Mouse (Mus musculus): ENCODE data around the gene Nrcam.

The Nrcam gene

GRCm38 (mm10) chr12:44437046-44437827, 108.6 kb downstream of the Nrcam start:
- no peak for DNase-seq (ENCODE audit: low spot score in 2 of 2)

GRCm38 (mm10) chr12:44438884-44439283, 110.2 kb downstream of the Nrcam start:
- no peak for DNase-seq (ENCODE audit: low spot score in 2 of 2)

- no peak for DNase-seq (ENCODE audit: low spot score in 2 of 2)
Measured at GRCm38 (mm10) chr12:44440230-44440629, 111.5 kb downstream of the Nrcam start.

GRCm38 (mm10) chr12:44450930-44451329, 122.2 kb downstream of the Nrcam start:
- DNase-seq (ENCODE audit: low spot score in 2 of 2), result no peak

- no peak for DNase-seq (ENCODE audit: low spot score in 2 of 2)
Measured at GRCm38 (mm10) chr12:44451742-44452141, 123.1 kb downstream of the Nrcam start.

- DNase-seq (ENCODE audit: low spot score in 2 of 2), result no peak
Measured at GRCm38 (mm10) chr12:44453791-44454190, 125.1 kb downstream of the Nrcam start.

- DNase-seq (ENCODE audit: low spot score in 2 of 2), result no peak
Measured at GRCm38 (mm10) chr12:44457961-44458360, 129.3 kb downstream of the Nrcam start.

GRCm38 (mm10) chr12:44462436-44462835, 133.8 kb downstream of the Nrcam start:
- DNase-seq (ENCODE audit: low spot score in 2 of 2), result no peak

GRCm38 (mm10) chr12:44462976-44463375, 134.3 kb downstream of the Nrcam start:
- DNase-seq (ENCODE audit: low spot score in 2 of 2), result no peak

GRCm38 (mm10) chr12:44471073-44471472, 142.4 kb downstream of the Nrcam start:
- no peak for DNase-seq (ENCODE audit: low spot score in 2 of 2)

- DNase-seq (ENCODE audit: low spot score in 2 of 2), result no peak
Measured at GRCm38 (mm10) chr12:44475355-44475754, 146.7 kb downstream of the Nrcam start.

GRCm38 (mm10) chr12:44479260-44480030, 150.8 kb downstream of the Nrcam start:
- no peak for DNase-seq (ENCODE audit: low spot score in 2 of 2)

- DNase-seq (ENCODE audit: low spot score in 2 of 2), result no peak
Measured at GRCm38 (mm10) chr12:44480031-44480419, 151.3 kb downstream of the Nrcam start.

- DNase-seq (ENCODE audit: low spot score in 2 of 2), result no peak
Measured at GRCm38 (mm10) chr12:44481415-44481814, 152.7 kb downstream of the Nrcam start.

- DNase-seq (ENCODE audit: low spot score in 2 of 2), result no peak
Measured at GRCm38 (mm10) chr12:44492759-44493479, 164.2 kb downstream of the Nrcam start.

GRCm38 (mm10) chr12:44497762-44498161, 169.1 kb downstream of the Nrcam start:
- no peak for DNase-seq (ENCODE audit: low spot score in 2 of 2)

GRCm38 (mm10) chr12:44498872-44499271, 170.2 kb downstream of the Nrcam start:
- no peak for DNase-seq (ENCODE audit: low spot score in 2 of 2)

- no peak for DNase-seq (ENCODE audit: low spot score in 2 of 2)
Measured at GRCm38 (mm10) chr12:44501807-44502487, 173.3 kb downstream of the Nrcam start.

- no peak for DNase-seq (ENCODE audit: low spot score in 2 of 2)
Measured at GRCm38 (mm10) chr12:44503737-44504136, 175.1 kb downstream of the Nrcam start.

- no peak for DNase-seq (ENCODE audit: low spot score in 2 of 2)
Measured at GRCm38 (mm10) chr12:44508635-44509034, 179.9 kb downstream of the Nrcam start.

GRCm38 (mm10) chr12:44509406-44510104, 180.9 kb downstream of the Nrcam start:
- DNase-seq (ENCODE audit: low spot score in 2 of 2), result no peak
